Mouse (Mus musculus) cerebellum, adult 8-10 months (tissue): ENCODE measurements at regions not wholly inside any gene's neighbourhood (a gene's known extent, or its start where the extent isn't known, plus 50 kb on each side); places are given as distances from the start of the nearest gene placed in this dataset.

Experiments
- DNase-seq: peaks from one replicate; pipeline ENCODE4 v3.0.0; 2022

DNA sequence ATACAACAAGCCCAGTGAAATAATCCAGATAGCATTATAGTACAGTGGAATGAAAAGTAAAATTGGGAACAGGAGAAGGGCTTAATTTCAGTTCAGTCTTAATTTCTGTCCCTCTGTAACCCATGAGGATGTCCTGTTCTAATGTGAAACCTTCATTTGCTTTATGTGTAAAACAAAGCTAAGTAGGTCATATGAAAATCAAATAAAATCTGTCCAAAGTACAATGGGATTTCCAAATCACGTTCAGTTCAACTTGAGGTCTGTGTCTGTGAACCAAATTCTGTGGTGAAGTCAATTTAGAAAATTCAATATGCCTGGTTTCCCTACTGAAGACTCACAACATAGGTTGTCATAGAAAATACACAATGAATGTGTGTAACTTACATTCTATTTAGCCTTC, 74.4 kb upstream of the Dab2 start:
- DNase-seq, result no peak

DNA sequence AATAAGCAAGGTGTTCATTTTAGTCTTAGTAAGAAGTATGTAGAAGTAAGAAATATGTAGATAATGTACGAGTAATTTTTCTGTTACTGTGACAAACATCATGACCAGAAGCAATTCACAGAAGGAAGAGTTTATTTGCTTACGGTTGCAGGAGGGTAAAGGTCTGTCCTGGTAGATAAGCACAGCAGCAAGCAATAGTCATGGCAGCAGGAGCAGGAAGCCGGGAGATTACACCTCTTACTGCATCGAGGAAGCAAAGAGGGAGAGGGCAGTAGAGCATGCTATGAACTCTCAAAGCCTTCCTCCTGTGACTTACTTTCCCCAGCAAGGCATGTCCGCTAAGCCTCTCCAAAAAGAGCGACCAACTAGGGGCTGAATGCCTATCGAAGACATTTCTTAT, 69.0 kb upstream of the Dab2 start:
- DNase-seq, result no peak

- DNase-seq, result no peak
These were observed 68.1 kb upstream of the Dab2 start for GRCm38 (mm10) chr15:6231308-6232103.

DNA sequence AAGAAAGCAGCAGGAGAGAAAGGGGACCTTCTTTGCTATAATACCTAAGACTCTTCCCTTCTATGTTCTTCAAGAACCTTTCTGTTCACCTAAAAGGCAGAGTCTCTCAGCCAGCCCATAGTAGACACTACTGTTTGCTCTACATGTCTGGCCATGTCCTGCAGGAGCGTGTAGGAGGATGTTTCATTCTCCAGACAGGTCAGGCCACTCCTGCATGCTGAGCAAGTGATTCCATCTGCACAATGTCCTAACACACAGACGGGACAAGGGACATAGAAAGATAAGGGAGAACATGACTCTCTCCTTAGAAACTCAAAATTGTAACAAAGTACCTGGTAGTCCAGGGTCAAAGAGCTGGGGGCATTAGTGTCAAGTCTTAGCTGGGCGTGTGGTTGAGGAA, 66.0 kb upstream of the Dab2 start:
- no peak for DNase-seq

DNA sequence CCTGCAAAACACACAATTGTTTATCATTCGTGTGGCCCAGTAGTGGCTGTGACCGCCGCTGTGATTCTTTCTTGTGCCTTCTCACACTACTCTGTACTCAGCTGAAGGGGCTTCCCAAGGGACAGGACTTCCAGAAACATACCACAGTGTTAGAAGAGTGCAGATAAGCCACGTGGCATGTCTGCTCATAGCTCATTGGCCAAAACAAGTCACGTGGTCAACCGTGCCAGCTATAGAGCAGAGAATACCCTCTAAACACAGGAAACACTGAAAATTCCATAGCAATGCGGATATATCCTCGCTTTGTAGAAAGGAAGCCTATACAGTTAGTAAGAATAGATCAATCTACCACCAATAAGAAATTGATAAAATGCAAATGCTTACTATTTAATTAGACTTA, 63.0 kb upstream of the Dab2 start:
- no peak for DNase-seq

DNA sequence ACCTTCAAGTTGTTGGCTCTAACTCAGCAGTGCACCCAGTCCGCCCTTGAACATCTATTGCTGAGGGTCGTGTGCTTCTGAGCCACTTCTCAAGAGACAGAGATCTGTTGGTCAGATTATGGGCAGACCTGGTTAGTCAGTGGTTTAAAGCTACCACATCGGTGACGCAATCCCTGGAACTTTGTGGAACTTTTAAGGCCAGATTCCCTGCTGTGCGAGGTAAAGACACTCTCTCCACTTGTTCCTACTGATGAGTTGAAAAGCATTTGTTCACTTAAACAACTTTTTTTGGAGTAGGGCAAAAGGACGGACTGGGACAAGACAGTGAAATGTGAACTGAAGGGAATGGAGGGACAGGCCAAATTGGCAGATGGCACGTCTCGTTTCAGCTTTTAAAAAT, 61.9 kb upstream of the Dab2 start:
- DNase-seq, result no peak

DNA sequence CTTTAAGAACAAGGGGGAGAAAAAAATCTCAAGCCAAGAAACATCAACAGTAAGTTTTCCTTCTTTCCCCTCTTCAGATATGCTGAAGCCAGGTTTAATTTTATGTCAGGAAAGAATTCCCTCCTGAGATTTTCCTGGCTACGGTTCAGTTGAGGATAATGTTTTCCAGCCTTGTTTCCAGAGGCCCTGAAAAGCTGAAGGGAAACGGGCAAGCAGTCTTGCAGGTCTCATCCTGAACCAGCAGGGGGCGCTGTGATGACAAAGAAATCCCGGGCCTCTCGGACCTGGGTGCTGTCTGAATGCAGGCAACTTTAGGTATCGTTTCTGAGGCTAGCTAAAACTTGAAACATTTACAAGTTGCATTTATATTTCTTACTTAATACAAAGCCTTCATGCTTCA, 61.5 kb upstream of the Dab2 start:
- peak; percentile 19 for DNase-seq

DNA sequence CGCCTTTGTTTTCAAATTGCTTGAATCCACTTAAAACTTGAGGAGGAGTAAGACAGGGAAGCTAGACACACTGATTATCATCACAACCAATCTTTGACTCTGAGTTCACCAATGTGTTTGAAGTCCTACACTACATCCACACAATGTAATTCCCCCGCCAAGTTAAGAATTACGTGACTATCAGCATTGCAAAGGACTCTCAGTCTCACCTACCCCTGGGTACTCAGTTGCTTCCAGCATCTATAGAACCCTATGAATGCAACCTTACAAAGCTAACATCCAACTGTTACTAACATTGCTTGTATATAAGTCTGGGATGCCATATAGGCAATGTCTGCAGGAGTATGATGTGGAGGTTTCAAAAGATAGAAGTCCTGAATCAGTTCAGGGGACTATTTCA, 60.8 kb upstream of the Dab2 start:
- DNase-seq, result no peak

- no peak for DNase-seq
These were observed 57.5 kb upstream of the Dab2 start for GRCm38 (mm10) chr15:6242132-6242531.

GRCm38 (mm10) chr15:6244401-6244800, 55.2 kb upstream of the Dab2 start:
- DNase-seq, result no peak

GRCm38 (mm10) chr15:6245950-6246894, 53.4 kb upstream of the Dab2 start:
- no peak for DNase-seq

DNA sequence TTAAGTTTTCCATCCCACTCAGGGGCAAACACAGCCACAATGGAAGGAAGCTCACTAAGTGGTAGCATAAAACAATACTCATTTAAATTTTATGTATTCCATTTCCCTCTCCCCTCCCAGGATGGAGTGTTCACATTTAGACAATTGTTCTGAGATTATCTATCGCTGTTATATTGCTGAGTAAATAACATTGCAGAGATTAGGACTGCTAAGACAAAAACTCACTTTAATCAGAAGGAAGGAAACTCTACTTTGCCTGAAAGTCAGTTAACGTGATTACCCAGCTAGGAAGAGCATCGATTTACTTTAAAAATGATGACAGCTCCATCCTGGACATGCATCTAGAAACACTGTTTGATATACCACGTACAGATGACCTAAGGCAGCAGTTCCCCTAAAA, 51.1 kb upstream of the Dab2 start:
- DNase-seq, result no peak
